Mouse (Mus musculus) regulatory T cell (primary cell): ENCODE results near the gene Icos.

ENCODE experiments used
- in situ Hi-C: fragments of 300-600 bp; cut with MboI, MseI; formaldehyde crosslinking; loops from one replicate; pipeline ENCODE4 v1.15.1; 2025; ENCODE audit warnings: high pct_unique_total_duplicates

Gene Icos

DNA sequence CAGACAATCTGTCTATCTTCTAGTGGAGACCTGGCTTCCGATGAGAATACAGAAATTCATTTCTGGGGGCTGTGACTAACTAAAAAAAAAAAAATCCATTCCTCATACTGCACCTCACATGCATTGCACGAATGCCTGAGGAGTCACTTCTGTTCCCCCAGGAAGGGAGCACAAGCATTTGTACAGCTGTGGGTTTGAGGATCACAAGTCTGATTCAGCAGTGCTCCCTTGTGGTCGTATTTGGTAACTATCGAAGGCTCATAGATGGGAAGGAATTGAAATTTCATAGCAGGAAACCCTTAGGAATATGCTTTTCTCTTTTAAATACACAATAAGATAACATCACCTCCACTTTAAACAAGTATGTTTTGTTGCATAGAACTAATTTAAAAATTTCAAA is 16.6 kb upstream of the Icos start:
- in situ Hi-C loops = loop anchor here (10.0 kb wide), 1 partner anchor 426 kb away; no protein-coding TSS in a partner anchor

DNA sequence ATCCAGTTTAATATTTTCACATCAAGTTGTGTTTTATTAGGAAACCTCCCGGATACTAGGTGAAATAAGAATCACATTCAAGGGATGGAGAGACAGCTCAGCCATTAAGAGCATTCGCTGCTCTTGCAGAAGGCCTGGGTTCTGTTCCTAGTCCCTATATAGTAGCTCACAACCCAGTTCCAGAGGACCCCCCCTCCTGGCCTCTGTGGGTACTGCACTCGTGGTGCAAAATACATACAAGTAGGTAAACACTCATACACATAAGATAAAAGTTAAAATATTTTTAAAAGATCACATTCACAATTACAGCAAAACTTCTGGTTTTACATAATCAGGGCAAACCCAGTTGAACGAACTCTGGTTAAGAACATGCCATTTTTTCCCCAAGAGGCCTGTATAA is 15.6 kb upstream of the Icos start:
- in situ Hi-C loops = loop anchor here (10.0 kb wide), 1 partner anchor 427 kb away; no protein-coding TSS in a partner anchor

DNA sequence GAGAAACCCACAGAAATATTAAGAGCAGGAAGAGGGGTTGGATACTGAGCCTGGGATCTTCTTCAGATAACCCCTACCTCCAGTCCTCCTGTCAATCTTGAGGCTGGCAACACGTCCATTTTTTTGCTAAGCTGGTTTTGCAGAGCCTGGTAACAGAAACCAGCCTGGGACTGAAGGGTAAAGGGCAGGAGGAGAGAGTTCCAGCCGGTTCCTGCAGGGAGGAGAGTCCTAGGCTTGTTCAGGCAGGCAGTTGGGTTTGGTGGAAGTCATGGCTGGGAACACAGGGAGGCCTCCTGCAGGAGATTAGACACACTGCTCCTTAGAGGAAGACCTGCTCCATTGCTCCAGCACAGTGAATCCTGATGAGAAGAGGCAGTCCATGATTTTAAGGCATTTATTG is 10.2 kb upstream of the Icos start:
- in situ Hi-C loops = loop anchor here (10.0 kb wide), 1 partner anchor 433 kb away; no protein-coding TSS in a partner anchor

GRCm38 (mm10) chr1:60970846-60971245 is 6.9 kb upstream of the Icos start:
- in situ Hi-C loops = no loop called here

DNA sequence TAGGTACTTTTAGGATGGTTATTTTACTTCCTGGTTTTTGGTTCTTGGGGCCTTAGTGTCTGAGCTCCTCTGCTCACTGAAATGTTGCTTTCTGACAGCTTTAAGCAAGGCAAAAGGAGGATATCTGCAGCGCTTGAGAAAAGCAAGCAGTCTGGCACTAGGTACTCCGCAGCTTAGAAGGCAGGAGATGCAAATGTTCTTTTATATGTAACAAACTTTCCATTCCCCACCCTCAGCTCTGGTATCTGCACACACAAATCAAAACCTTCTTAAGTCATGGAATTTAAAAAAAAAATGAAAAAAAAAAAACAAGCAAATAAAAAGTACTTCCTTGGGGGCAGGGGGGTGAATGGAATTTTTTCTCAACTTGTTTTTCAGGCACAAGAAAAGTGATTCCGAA is 3.5 kb upstream of the Icos start:
- in situ Hi-C loops = no loop called here

- in situ Hi-C loops = no loop called here
These were observed 2.0 kb upstream of the Icos start for GRCm38 (mm10) chr1:60975646-60976294.

GRCm38 (mm10) chr1:60979126-60979842 is 1.6 kb downstream of the Icos start:
- in situ Hi-C loops = no loop called here

DNA sequence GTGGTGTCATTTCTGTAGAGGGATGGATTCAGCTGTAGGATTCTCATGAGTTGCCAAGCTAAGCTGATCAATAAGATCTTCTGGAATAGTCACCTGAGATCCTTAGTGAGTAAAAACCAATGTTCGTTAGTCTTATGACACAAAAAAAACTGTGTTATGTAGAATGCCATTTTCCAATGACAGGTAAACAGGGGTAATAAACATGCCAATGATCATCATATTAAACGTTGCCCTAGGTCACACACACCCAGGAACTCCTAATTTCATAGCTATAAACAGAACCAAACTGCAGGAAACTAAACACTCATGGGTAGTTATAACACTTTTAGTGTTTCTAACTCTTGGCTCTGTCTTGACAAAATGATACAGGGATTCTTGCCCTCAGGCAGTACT is 2.1 kb downstream of the Icos start:
- in situ Hi-C loops = loop anchor here (5.0 kb wide), 1 partner anchor 67 kb away; no protein-coding TSS in a partner anchor

DNA sequence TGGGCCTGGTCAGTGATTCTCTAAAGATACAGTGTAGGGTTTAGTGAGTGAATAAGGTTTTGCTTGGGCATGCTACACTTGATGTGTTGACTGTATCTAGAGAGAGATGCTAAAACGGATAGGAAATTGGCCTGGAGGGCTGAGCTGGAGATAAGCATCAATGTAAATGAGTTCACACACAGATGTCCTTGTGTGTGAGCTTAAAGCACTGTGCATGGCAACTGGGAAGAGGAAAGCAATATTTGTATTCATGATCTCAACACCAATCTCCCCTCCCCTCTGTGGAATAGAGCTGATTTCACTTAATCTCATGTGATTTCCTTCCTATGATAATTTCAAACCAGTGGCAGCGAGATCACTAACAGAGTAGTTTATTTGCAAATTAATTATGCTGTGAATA is 7.3 kb downstream of the Icos start:
- in situ Hi-C loops = no loop called here

GRCm38 (mm10) chr1:60986141-60986540 is 8.4 kb downstream of the Icos start:
- in situ Hi-C loops = no loop called here

- in situ Hi-C loops = no loop called here
These were observed 11.4 kb downstream of the Icos start for GRCm38 (mm10) chr1:60989086-60989485.

DNA sequence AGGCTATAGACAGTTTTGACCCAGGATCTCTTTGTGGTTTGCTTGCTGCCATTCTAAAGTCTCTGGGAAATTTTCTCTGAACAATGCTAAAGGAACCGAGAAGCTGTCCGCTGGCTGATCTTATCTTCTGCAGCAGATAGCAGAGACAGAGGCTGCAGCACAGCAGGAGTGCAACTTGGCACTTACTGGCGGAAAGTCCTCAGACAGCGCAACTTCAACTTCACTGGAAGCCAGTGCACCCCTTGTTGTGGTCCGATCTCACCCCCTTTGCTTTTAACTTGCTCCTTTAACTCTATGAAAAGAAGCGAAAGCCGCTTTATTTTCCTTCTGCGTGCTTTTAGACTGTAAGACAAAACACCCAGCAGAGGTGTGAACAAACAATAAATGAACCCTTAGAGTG is 12.6 kb downstream of the Icos start:
- in situ Hi-C loops = no loop called here

DNA sequence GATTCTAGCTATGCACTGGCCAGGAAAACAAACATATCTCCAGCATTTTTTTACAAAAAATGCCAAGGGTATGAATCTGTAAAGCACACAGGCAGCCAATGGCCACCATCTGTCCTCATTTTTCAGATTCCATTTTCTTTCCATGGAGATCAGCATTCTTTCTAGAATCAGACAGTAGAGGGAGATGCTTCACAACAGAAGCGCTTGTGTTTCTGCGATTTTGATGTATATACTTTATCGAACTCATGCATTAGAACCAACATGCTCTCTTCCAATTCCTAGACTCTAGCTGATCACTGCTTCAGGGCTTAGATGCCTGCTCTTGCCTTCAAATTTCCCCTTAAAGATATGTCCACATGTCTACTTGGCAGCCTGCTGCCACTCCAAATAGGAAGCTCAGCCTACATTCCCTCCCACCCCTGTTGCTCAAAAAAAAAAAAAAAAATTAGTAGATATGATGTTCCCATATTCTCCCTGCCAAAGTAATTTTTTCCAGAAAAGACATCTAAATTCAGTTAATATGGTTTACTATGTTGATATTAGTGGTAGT is 20.4 kb downstream of the Icos start:
- in situ Hi-C loops = no loop called here

DNA sequence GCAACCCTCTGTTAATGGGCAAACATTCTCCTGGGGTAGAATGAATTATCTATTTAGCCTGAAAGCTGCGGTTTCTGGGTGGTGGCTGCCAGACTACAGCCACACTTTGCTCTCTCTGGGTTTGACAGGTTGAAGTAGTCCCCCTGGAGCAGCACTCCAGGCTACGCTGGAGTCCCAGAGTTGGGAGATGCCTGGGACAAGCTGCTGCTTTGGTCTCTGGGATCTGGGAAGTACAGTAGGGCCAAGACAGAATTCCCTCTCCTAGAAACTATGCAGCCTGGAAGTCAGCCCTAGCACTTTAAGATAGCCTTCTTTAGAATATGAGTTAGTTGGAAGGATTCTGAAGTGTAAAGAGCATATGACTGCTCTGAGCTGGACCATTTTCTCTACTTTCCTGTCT is 21.0 kb downstream of the Icos start:
- in situ Hi-C loops = no loop called here

- in situ Hi-C loops = no loop called here
These were observed 24.1 kb downstream of the Icos start for GRCm38 (mm10) chr1:61001786-61002354.

- in situ Hi-C loops = no loop called here
These were observed 28.5 kb downstream of the Icos start for GRCm38 (mm10) chr1:61006229-61006628.

GRCm38 (mm10) chr1:61007516-61007915 is 29.8 kb downstream of the Icos start:
- in situ Hi-C loops = no loop called here

GRCm38 (mm10) chr1:61016578-61017118 is 38.9 kb downstream of the Icos start:
- in situ Hi-C loops = no loop called here

GRCm38 (mm10) chr1:61026712-61027111 is 49.0 kb downstream of the Icos start:
- in situ Hi-C loops = no loop called here

GRCm38 (mm10) chr1:61027519-61027918 is 49.8 kb downstream of the Icos start:
- in situ Hi-C loops = no loop called here

GRCm38 (mm10) chr1:61029919-61030318 is 52.2 kb downstream of the Icos start:
- in situ Hi-C loops = no loop called here

GRCm38 (mm10) chr1:61030532-61030931 is 52.8 kb downstream of the Icos start:
- in situ Hi-C loops = no loop called here
